Mouse (Mus musculus) MEL (cell line): ENCODE data around the gene Pramel7. TPM values are rescaled to one million over a fixed set of nuclear protein-coding genes. Genes with fewer than 3 reads are reported as not detected.

Experiments
- DNase-seq: peaks from one replicate; pipeline ENCODE4 v3.0.0; 2011; ENCODE audit warnings: low read depth, low spot score
- H3K27ac ChIP-seq: 2 replicates; pipeline ENCODE4 v1.5.1; 2012; ENCODE audit warnings: low read depth, mild to moderate bottlenecking, control low read depth, low read length, moderate library complexity; ENCODE audit not compliant: control insufficient read depth
- H3K27me3 ChIP-seq, 2 experiments: fragments of 150-350 bp in 1 of 2; sonication (generic) in 1 of 2; 2 replicates each; pipeline ENCODE4 v1.6.1; 2012; ENCODE audit warnings: low read length in 2 of 2, mild to moderate bottlenecking in 2 of 2, improper control_type of control experiment in 1 of 2, moderate library complexity in 1 of 2; ENCODE audit not compliant: insufficient read depth in 2 of 2, control insufficient read depth in 1 of 2
- H3K36me3 ChIP-seq, 2 experiments: 2 replicates each; pipeline ENCODE4 v1.6.1; 2012 to 2014; ENCODE audit warnings: low read length in 2 of 2, improper control_type of control experiment in 1 of 2, inconsistent platforms in 1 of 2, mild to moderate bottlenecking in 1 of 2; ENCODE audit not compliant: insufficient read depth in 2 of 2, control insufficient read depth in 1 of 2
- H3K4me1 ChIP-seq, 2 experiments: fragments of 150-350 bp in 1 of 2; sonication (generic) in 1 of 2; 2 replicates each; pipeline ENCODE4 v1.6.1; 2012; ENCODE audit warnings: low read length in 2 of 2, improper control_type of control experiment in 1 of 2, mild to moderate bottlenecking in 1 of 2; ENCODE audit not compliant: insufficient read depth in 2 of 2, control insufficient read depth in 1 of 2
- H3K4me3 ChIP-seq, 2 experiments: fragments of 150-350 bp in 1 of 2; sonication (generic) in 1 of 2; 2 replicates each; pipeline ENCODE4 v1.5.1; 2012; ENCODE audit warnings: low read depth in 2 of 2, low read length in 2 of 2, mild to moderate bottlenecking in 2 of 2, moderate library complexity in 2 of 2, control low read depth in 1 of 2, improper control_type of control experiment in 1 of 2; ENCODE audit not compliant: control insufficient read depth in 1 of 2, insufficient read depth in 1 of 2
- H3K79me2 ChIP-seq: 2 replicates; pipeline ENCODE4 v1.6.1; 2012; ENCODE audit warnings: mild to moderate bottlenecking, low read length, moderate library complexity; ENCODE audit not compliant: control insufficient read depth, poor library complexity, insufficient read depth
- H3K9ac ChIP-seq: 2 replicates; pipeline ENCODE4 v1.6.1; 2012; ENCODE audit warnings: low read depth, mild to moderate bottlenecking, control low read depth, low read length, moderate library complexity; ENCODE audit not compliant: control insufficient read depth, poor library complexity, severe bottlenecking
- H3K9me3 ChIP-seq: fragments of 150-350 bp; sonication (generic); replicated peaks from 2 replicates; pipeline ENCODE4 v1.6.1; 2012; ENCODE audit warnings: mild to moderate bottlenecking, low read length, improper control_type of control experiment, moderate library complexity; ENCODE audit not compliant: insufficient read depth
- BHLHE40 ChIP-seq: IDR thresholded peaks from 2 replicates; pipeline ENCODE4 v1.6.1; 2012; ENCODE audit warnings: low read depth, mild to moderate bottlenecking, inconsistent platforms, low read length, improper control_type of control experiment, borderline replicate concordance
- CTCF ChIP-seq, 3 experiments: IDR thresholded peaks in 2 of 3; conservative IDR thresholded peaks in 1 of 3; 2 replicates each; pipeline ENCODE4 v1.5.1; 2011 to 2012; ENCODE audit warnings: low read length in 3 of 3, low read depth in 2 of 3, mild to moderate bottlenecking in 2 of 3, improper control_type of control experiment in 1 of 3, inconsistent platforms in 1 of 3, mixed read lengths in 1 of 3, moderate library complexity in 1 of 3; ENCODE audit not compliant: control insufficient read depth in 1 of 3, insufficient read depth in 1 of 3, poor library complexity in 1 of 3, severe bottlenecking in 1 of 3
- E2F4 ChIP-seq: IDR thresholded peaks from 2 replicates; pipeline ENCODE4 v1.6.1; 2011; ENCODE audit warnings: low read depth, low read length, improper control_type of control experiment, borderline replicate concordance
- ELF1 ChIP-seq: IDR thresholded peaks from 2 replicates; pipeline ENCODE4 v1.6.1; 2014; ENCODE audit warnings: low read depth, mild to moderate bottlenecking, inconsistent platforms, low read length, improper control_type of control experiment, moderate library complexity
- EP300 ChIP-seq, 2 experiments: IDR thresholded peaks; 2 replicates each; pipeline ENCODE4 v1.6.1; 2011; ENCODE audit warnings: improper control_type of control experiment in 2 of 2, low read length in 2 of 2, low read depth in 1 of 2, mild to moderate bottlenecking in 1 of 2
- ETS1 ChIP-seq: IDR thresholded peaks from 2 replicates; pipeline ENCODE4 v1.6.1; 2012; ENCODE audit warnings: low read depth, mild to moderate bottlenecking, inconsistent platforms, low read length, improper control_type of control experiment, moderate library complexity
- GABPA ChIP-seq: IDR thresholded peaks from 2 replicates; pipeline ENCODE4 v1.6.1; 2012; ENCODE audit warnings: low read depth, mild to moderate bottlenecking, inconsistent platforms, low read length, improper control_type of control experiment, moderate library complexity
- GATA1 ChIP-seq: IDR thresholded peaks from 2 replicates; pipeline ENCODE4 v1.6.1; 2011; ENCODE audit warnings: low read depth, low read length, improper control_type of control experiment
- JUND ChIP-seq: IDR thresholded peaks from 2 replicates; pipeline ENCODE4 v1.6.1; 2011; ENCODE audit warnings: low read depth, mild to moderate bottlenecking, improper control_type of control experiment, low read length
- KAT2A ChIP-seq: conservative IDR thresholded peaks from 2 replicates; pipeline ENCODE4 v1.6.1; 2012; ENCODE audit warnings: low read depth, low read length, improper control_type of control experiment, inconsistent platforms
- MAX ChIP-seq: IDR thresholded peaks from 2 replicates; pipeline ENCODE4 v1.6.1; 2011; ENCODE audit warnings: low read length, improper control_type of control experiment
- MAZ ChIP-seq: IDR thresholded peaks from 2 replicates; pipeline ENCODE4 v1.6.1; 2012; ENCODE audit warnings: low read depth, mild to moderate bottlenecking, inconsistent platforms, low read length, improper control_type of control experiment
- MEF2A ChIP-seq: IDR thresholded peaks from 2 replicates; pipeline ENCODE4 v1.6.1; 2014; ENCODE audit warnings: low read depth, mild to moderate bottlenecking, inconsistent platforms, low read length, improper control_type of control experiment; ENCODE audit not compliant: poor library complexity, insufficient replicate concordance, severe bottlenecking; ENCODE audit errors: extremely low read depth
- MYB ChIP-seq: IDR thresholded peaks from 2 replicates; pipeline ENCODE4 v1.6.1; 2011; ENCODE audit warnings: mild to moderate bottlenecking, low read depth, low read length, improper control_type of control experiment
- MYC ChIP-seq: IDR thresholded peaks from 2 replicates; pipeline ENCODE4 v1.6.1; 2011; ENCODE audit warnings: low read depth, mild to moderate bottlenecking, low read length, improper control_type of control experiment, moderate library complexity
- NRF1 ChIP-seq: IDR thresholded peaks from 2 replicates; pipeline ENCODE4 v1.6.1; 2014; ENCODE audit warnings: low read depth, mild to moderate bottlenecking, inconsistent platforms, low read length, improper control_type of control experiment, moderate library complexity; ENCODE audit not compliant: poor library complexity, insufficient read depth, severe bottlenecking
- RAD21 ChIP-seq: IDR thresholded peaks from 2 replicates; pipeline ENCODE4 v1.6.1; 2011; ENCODE audit warnings: mild to moderate bottlenecking, low read depth, low read length, improper control_type of control experiment
- RCOR1 ChIP-seq: IDR thresholded peaks from 2 replicates; pipeline ENCODE4 v1.6.1; 2012; ENCODE audit warnings: low read depth, mild to moderate bottlenecking, inconsistent platforms, low read length, improper control_type of control experiment
- SMC3 ChIP-seq: IDR thresholded peaks from 2 replicates; pipeline ENCODE4 v1.6.1; 2011; ENCODE audit warnings: low read depth, low read length, improper control_type of control experiment
- TCF12 ChIP-seq: IDR thresholded peaks from 2 replicates; pipeline ENCODE4 v1.6.1; 2014; ENCODE audit warnings: low read depth, mild to moderate bottlenecking, inconsistent platforms, low read length, improper control_type of control experiment, moderate library complexity
- UBTF ChIP-seq: IDR thresholded peaks from 2 replicates; pipeline ENCODE4 v1.6.1; 2012; ENCODE audit warnings: low read depth, mild to moderate bottlenecking, inconsistent platforms, low read length, improper control_type of control experiment, moderate library complexity, borderline replicate concordance; ENCODE audit not compliant: insufficient read depth
- USF1 ChIP-seq: IDR thresholded peaks from 2 replicates; pipeline ENCODE4 v1.6.1; 2014; ENCODE audit warnings: low read depth, mild to moderate bottlenecking, inconsistent platforms, low read length, improper control_type of control experiment, moderate library complexity
- USF2 ChIP-seq, 2 experiments: IDR thresholded peaks; 2 replicates each; pipeline ENCODE4 v1.6.1; 2011 to 2012; ENCODE audit warnings: improper control_type of control experiment in 2 of 2, low read length in 2 of 2, borderline replicate concordance in 1 of 2, inconsistent platforms in 1 of 2, low read depth in 1 of 2, mild to moderate bottlenecking in 1 of 2; ENCODE audit not compliant: insufficient read depth in 1 of 2
- ZKSCAN1 ChIP-seq: IDR thresholded peaks from 2 replicates; pipeline ENCODE4 v1.6.1; 2012; ENCODE audit warnings: low read depth, mild to moderate bottlenecking, inconsistent platforms, low read length, improper control_type of control experiment, moderate library complexity
- polyA plus RNA-seq, 2 experiments: library from polyadenylated mRNA; stranded (reverse) in 1 of 2; unstranded in 1 of 2; fragments of >175 nt in 1 of 2; fragments of >200 nt in 1 of 2; gene quantifications; 2 replicates each; pipeline versions ENCODE4 v1.2.1 to v1.2.4; 2012; ENCODE audit warnings: low replicate concordance in 2 of 2, low read depth in 1 of 2; ENCODE audit not compliant: insufficient read length in 2 of 2, insufficient read depth in 1 of 2, missing spikeins in 1 of 2
- total RNA-seq: library from RNA; depleted of rRNA; stranded (reverse); fragments of 300-350 nt; gene quantifications from 2 replicates; pipeline ENCODE4 v1.2.3, GENCODE M21; 2012

Gene Pramel7
- total and polyA plus RNA-seq, 3 experiments, result not detected

GRCm38 (mm10) chr2:87520651-87521050, 23.8 kb upstream of the Pramel7 start:
- H3K4me1 ChIP-seq, result no peaks in the 10 kb centered on the region
- no peak for TF ChIP-seq USF1
- no peak for TF ChIP-seq ELF1
- TF ChIP-seq NRF1, result no peak
- no peak for TF ChIP-seq MYB
- TF ChIP-seq EP300 (IDR thresholded peaks at IDR 0.05; ENCODE audit: low read depth in 1 of 2, low read length in 2 of 2), result no peak
- no peak for TF ChIP-seq RAD21
- no peak for TF ChIP-seq GABPA
- TF ChIP-seq UBTF, result no peak
- no peak for TF ChIP-seq ETS1
- no peak for TF ChIP-seq CTCF (IDR thresholded peaks at IDR 0.05 in 2 of 3, conservative IDR thresholded peaks at IDR 0.05 in 1 of 3; ENCODE audit: control insufficient read depth in 1 of 3, insufficient read depth in 1 of 3, low read depth in 2 of 3, low read length in 3 of 3, poor library complexity in 1 of 3, severe bottlenecking in 1 of 3)
- no peak for TF ChIP-seq JUND
- TF ChIP-seq MYC, result no peak
- TF ChIP-seq SMC3, result no peak

GRCm38 (mm10) chr2:87516581-87516980, 19.7 kb upstream of the Pramel7 start:
- Histone ChIP-seq H3K36me3 (no peaks in the 10 kb centered on the region), H3K4me3 (no peak overlapping the region), H3K27me3 (no peaks in the 10 kb centered on the region), H3K27ac (no peak overlapping the region), H3K9me3 (no peaks in the 10 kb centered on the region), H3K79me2 (no peaks in the 10 kb centered on the region), H3K9ac (no peak overlapping the region), H3K4me1 (no peaks in the 10 kb centered on the region)
- DNase-seq, result no peak
- TF ChIP-seq GABPA (no peak), KAT2A (no peak), CTCF (IDR thresholded peaks at IDR 0.05 in 2 of 3, conservative IDR thresholded peaks at IDR 0.05 in 1 of 3; ENCODE audit: control insufficient read depth in 1 of 3, insufficient read depth in 1 of 3, low read depth in 2 of 3, low read length in 3 of 3, poor library complexity in 1 of 3, severe bottlenecking in 1 of 3) (no peak), MAX (no peak), MAZ (no peak), GATA1 (no peak), RAD21 (no peak), RCOR1 (no peak), USF2 (IDR thresholded peaks at IDR 0.05; ENCODE audit: borderline replicate concordance in 1 of 2, insufficient read depth in 1 of 2, low read depth in 1 of 2, low read length in 2 of 2) (no peak), BHLHE40 (no peak), SMC3 (no peak), TCF12 (no peak), EP300 (IDR thresholded peaks at IDR 0.05; ENCODE audit: low read depth in 1 of 2, low read length in 2 of 2) (no peak), MEF2A (no peak), E2F4 (no peak), ZKSCAN1 (no peak), JUND (no peak)

More at GRCm38 (mm10) chr2:87520651-87521050, 23.8 kb upstream of the Pramel7 start:
- no peak overlapping the region for H3K4me3 ChIP-seq
- no peak overlapping the region for H3K27ac ChIP-seq
- H3K9me3 ChIP-seq, result no peaks in the 10 kb centered on the region
- H3K36me3 ChIP-seq, result no peaks in the 10 kb centered on the region
- no peaks in the 10 kb centered on the region for H3K79me2 ChIP-seq
- DNase-seq, result no peak
- no peaks in the 10 kb centered on the region for H3K27me3 ChIP-seq
- no peak overlapping the region for H3K9ac ChIP-seq
